Mouse (Mus musculus) telencephalon, adult 2 months (tissue): ENCODE measurements at regions not wholly inside any gene's neighbourhood (a gene's known extent, or its start where the extent isn't known, plus 50 kb on each side); places are given as distances from the start of the nearest gene placed in this dataset.

Source experiments
- DNase-seq: peaks from one replicate; pipeline ENCODE4 v3.0.0-alpha.2; 2011; ENCODE audit warnings: low read depth, low spot score

DNA sequence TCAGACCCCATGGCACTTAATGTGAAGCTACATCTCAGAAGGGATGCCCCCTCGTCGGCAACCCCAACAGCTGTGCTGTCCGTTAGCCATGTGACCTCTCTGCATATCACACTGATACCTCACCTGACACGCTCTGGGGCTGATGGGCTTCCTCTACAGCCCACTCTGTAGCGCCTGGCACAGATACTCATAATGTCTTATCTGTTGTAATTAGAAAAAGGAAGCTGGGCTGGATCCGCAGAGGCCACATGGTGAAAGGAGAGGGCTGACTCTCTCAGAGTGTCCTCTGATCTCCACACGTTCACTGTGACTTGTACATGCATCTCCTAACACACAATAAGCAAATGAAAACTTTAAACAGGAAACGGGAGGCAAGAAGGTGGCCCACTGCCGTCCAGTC, 126.5 kb upstream of the Meis1 start:
- DNase-seq, result no peak

DNA sequence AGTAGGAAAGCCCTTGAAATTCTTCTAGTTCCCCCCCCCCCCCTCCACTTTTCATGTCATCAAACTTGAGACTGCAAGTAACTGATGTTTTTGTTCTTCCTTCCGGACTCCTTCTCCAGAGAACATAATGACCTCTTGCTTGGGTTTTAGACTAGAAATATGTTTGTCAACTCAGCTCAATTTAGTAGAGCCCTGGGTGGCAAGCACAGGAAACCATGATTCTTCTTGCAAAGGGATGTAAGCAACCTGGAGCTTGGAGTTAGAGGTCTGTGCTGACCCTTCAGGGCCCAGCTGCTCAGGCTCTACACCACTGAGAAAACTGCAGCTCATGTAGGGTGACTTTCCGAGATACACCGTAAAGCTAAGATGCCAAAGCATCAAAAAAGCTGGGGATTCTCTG, 127.2 kb upstream of the Meis1 start:
- DNase-seq, result no peak

DNA sequence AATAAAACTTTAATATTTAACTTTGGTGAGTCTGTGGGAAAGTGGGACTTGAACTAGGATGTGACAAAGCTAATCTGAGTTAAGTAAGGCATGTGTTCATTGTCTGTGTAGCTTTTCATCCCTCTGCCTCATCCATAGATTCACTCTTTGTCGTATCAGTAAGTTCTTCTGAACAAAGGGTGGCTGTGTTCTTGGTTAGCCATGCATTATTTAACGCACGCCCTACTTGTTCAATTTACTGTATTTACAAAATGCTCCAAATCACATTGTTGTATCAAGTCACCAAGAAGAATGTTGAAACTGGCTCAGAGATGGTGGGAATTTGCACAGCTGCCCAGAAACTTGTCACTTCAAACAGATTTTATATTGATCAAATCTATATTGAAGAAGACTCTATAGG, 132.2 kb upstream of the Meis1 start:
- DNase-seq, result no peak

DNA sequence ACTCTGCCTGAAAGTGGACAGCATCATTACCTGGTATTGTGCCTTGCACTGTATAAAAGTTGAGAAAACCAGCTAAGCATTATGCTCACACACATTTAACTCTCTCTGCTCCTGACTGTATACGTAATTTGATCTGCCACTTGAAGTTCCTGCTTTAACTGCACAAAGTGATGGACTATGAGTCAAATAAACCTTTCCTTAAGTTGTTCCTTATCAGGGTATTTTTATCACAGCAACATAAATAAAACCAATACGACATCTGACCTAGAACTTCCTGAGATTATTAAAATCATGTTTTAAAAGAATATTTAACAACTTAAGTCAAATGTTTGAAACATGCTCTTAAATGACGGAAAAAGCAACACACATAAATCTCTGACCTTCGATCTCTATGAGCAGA, 134.9 kb upstream of the Meis1 start:
- no peak for DNase-seq

DNA sequence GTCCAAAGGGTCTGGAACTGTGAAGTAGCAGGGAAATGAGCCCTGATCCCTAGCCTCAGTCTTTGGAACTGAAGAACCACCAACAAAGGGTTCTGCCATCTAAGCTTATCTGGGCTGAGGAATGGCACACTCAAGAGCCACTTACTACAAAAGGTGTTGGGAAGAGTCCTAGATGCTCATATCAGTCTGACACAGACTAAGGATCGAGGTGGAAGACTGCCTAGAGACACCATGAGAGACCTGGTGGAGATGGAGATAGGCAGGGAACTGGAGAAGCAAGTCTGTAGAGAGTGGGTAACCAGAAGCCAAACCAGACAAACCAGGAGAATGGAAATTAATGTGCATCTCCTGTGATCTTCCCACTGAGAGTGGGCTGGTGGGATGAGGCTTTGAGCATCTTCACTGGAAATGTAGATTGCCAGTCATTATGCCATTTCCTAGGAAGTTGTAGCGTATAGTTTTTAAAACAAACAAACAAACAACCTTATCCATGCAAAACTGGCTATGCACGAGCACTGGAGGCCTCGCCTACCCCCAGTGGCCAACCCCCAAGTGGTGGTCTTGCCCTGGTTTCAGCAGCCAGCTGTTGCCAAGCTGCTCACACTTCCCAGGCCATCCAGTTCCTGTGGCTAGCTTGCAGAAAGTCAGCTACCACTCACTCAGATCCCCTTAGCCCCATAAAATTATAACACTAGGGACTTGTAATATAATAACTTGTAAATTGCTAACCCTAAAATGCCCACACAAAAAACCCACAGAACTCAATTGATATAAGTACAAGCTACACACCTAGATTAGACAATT, 136.2 kb upstream of the Meis1 start:
- DNase-seq, result no peak

DNA sequence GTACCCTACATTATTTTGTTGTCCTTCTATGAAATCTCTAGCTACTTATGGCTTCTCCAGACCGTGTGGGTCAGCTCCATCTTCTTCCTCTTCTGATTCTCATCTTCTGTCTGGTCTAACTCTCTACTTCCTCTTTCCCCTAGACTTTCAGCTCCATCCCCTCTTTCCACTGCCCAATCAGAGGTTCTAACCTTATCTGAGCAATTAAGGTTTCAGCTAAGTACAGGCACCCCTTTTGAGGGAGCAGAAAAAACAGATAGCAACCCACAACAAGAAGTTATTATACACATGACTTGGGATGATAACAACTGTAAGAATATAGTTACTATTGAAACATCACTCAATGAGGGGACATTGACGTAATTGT, 136.8 kb upstream of the Meis1 start:
- DNase-seq, result no peak

DNA sequence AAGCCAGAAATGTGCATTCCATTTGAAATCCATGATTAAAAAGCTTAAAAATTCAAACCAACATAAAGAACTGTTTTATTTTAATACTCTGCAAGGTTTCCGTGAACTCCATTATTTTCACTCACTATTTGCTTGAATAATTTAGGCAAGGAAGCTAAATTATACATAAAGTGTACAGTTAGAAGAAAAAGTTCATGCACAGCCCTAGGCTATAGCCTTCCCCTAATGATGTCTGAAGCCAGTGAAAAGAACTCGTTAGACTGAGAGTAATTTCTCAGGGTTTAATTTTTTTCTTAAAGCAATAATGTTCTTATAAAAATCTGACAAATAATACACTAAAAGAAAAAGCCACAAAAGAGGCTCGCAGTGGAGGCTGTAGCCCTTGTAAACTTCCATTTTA, 141.4 kb upstream of the Meis1 start:
- no peak for DNase-seq

DNA sequence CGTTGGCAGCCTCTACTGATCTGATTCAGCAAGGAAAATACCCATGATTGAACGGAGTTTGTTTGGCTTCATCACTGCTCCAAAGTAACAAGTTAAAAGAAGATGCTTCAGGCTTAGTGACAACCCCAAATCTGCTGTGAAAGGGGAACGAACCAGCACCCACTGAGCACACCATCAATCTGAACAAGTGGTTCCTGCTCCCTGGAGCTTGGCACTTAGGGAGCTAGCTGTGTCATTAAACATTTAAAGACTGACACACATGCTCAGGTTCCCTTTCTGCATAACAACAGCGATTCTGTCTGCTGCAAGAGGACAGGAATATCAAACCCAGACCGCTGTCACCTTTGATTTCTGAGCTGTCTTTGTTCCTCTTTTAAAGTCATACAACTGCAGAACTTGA, 141.9 kb upstream of the Meis1 start:
- no peak for DNase-seq

DNA sequence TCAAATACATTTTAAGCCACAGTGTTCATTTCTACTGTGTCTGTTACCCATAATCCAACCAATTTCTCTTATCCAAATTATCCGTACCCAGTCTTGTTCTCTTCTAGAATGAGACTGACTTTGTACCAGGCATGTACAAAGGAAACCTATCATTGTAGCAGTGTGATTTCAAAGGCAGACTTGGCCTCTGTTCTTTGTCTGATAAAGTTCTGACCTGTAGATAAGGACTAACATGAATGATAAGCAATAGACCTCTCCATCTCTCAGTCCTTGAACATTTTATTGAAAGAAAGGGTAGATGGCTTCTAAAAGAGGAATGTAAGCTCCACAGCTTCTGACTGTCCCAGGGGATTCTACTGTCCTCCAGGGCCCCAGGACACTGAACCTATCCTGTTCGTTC, 152.2 kb upstream of the Meis1 start:
- no peak for DNase-seq

DNA sequence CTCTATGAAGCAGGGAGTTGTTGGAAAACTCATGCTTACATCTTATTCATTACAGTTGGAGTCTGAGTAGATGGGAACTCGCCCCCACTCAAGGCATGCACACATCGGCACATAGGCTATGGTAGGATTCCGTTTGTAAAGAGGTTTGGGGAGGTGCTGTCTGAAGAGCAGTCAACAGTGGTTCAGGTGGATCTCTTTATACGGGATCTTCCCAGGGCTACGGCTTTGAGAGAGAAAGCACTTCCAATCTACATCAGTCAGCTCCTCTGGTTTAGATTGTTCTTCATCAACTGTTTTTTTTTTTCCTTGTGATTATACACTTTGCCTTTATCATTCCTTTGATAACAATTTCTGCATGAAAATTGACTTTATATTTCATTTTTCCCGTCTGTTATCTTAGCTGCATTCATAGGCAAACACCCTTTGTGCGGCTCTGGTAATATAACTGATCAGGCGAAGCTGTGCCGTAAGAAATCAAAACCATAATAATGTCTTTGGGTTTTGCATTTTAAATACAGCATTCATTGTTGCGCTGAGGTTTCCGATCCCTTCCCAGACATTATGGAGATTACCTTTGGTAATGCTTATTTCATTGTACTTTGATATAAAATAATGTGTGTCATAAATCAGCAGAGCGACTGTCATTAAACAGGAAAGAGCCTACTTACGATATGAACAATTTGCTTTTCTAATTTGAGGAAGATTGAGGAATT, 155.7 kb upstream of the Meis1 start:
- DNase-seq, result no peak

DNA sequence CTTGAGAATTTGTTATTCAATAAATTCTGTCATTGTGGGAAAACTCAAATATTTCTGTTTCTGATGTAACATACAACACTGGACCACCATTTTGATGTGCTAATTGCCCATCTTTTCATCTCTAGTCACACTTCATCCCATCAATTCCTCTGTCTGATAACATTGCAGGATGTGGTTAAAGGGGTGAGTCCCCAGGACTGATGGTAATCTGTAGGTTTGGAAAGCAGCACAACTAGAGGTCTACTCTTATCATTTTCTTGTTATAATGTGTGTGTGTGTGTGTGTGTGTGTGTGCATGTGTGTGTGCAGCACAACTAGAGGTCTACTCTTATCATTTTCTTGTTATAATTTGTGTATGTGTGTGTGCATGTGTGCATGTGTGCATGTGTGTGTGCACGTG, 160.5 kb upstream of the Meis1 start:
- DNase-seq, result no peak

DNA sequence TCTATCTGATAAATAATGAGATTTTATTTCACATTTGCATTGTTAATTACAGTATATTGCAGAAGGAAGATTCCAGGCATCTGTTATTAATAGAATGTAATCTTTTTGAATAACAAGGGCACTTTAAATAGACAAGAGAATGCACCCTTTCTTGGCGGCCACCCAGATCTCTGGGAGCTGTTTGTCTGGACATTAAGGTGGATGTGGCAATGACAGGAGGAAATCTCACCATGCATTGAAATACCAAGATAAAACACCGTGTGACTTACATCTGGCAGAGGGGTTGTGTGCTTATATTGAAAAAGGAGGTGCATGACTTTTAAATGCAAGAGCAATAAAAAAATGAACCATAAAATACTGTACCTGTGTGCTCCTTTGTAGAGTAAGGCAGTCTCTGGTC, 171.0 kb upstream of the Meis1 start:
- no peak for DNase-seq

DNA sequence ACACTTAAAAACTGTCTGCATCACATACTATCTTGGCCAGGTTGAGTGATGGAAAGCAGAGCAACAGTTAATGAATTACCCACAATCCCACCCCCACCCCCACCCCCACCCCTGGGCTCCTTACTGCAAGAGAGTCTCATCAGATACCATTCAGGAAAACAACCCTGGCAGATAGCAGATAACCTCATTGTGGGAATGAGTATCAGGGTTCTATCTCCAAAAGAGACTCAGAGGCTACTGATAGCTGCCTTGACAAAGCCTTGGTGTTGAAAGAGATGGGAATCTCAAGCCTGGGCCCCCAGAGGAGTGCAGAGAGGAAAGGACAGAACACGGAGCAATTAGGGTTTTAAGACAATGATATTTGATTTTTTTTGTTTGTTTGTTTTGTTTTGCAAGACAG, 175.7 kb upstream of the Meis1 start:
- no peak for DNase-seq

DNA sequence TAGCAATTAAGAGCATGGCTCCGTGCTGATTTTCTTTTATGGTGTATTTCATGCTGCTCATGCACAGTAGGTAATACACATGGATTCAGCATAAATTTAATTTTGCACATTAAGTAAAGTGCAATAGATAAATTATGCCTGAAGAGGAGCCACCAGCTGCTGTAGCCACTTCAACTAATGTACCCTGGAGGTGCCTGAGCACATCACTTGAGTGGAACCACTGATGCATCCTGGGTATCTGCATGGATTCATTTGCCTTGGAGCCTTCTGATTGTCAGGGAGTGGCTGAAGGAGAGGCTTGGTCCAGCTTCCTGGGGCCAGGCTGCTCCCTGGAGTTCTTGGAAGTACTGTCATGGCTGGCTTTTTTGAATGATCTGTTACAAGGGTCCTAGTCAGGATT, 179.0 kb upstream of the Meis1 start:
- DNase-seq, result no peak

DNA sequence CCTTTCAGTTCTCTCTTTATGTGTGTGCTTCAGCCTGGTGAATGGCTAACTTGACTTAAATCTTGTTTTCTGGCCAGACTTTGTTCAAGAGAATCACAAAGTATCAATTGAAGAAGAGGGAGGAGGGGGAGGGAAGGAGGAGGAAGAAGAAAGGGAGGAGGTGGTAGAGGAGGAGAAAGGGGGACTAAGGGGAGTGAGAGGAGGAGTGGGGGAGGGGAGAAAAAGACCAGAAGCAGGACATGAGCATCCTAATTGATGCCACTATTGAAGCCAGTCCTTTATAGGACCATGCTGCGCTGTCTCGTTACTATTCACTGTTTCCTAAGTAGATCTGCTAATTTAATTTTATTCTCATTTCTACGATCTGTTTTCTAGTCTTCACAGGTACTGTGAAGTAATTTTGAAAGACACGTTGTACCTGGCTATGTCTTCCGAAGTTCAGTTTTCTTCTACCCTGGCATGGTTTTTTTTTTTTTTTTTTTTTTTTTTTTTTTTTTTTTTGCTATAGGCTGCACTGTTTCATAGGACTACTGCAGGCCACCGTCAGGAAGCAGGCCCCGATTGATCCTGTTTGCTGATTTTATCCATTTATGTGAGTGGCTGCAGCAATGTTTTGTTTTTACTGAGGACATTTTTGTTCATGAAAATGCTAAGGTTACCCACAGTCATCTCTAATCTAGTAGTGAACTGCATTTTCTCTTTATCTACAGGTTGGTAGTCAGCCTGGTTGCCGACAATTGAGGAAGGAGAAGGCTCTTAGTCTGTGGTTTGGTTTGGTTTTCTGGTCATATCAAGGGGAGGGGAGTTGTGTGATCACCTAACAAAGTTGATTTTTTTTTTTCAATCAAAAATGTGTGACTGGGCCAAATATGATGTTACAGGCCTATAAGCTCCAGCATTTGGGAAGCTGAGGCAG, 184.1 kb upstream of the Meis1 start:
- DNase-seq, result no peak

DNA sequence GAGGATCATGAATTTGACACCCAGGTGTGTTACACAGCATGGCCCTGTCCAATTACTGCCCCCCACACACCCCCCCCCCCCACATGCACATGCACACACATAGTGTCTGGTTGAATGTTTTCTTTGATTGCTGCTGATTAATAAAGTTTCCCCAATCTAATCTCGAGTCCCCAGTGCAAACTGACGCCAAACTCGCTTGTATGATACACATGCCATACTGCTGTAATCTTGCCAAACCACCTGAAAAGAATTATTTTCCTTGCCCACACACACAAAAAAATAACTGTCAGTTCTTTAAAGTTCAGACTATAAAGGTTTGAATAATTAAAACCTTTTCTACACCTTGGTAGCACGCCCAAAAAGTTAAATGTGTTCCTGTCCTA, 184.7 kb upstream of the Meis1 start:
- no peak for DNase-seq

DNA sequence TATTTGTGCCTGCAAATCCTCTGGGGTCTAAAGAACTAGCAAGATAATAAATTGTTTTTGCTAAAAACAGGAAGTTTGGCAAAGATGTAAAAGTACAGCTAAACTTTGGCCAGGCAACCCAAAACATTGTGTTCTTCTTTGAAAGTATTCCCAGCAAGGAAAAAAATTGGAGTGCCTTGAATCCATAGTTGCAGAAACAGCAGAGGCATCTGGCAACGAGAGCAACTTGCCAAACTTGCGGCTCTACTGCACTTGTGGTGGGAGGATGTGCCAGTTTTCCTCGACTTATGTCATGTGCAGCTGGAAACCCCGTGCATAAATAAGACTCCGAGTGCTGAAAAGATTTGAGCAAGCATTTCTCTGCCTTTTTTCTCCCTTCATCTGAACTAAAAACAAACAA, 185.2 kb upstream of the Meis1 start:
- DNase-seq, result peak; percentile 74

DNA sequence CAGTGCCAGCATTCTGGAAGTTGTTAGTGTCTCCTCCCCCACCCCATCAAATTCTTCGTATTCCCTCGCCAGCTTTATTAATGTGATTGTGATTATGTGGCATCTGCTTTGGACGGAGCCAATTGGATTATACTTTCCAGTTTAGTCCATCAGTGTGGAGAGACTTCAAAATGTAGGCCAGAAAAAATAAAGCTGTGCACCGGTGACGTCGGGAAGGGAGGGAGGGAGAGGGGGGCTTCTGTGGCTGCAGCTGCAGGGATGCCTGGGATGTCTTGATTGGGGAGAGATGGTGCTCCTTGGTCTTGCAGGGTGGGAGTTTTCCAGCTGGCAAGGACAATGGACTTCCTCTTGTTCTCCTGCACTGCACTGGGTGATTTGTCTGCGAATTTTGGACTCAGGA, 185.7 kb upstream of the Meis1 start:
- DNase-seq, result no peak

DNA sequence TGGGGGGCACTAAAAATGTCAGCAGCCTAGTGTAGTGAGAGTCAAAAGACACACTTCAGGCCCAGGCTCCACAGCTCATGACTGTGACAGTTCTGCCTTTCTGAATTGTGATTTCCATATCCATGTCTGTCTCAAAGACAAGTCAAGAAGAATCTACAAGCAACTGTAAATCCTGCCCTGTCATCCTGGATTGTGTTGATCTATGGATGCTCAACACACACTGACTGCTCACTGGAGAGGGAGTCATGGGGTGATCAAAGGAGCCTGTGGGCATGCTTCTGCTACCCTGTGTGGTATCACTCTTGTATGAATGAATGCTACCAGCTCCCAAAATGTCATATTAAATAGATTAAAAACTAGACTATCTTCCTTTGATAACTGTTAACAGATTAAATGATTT, 186.4 kb upstream of the Meis1 start:
- no peak for DNase-seq

DNA sequence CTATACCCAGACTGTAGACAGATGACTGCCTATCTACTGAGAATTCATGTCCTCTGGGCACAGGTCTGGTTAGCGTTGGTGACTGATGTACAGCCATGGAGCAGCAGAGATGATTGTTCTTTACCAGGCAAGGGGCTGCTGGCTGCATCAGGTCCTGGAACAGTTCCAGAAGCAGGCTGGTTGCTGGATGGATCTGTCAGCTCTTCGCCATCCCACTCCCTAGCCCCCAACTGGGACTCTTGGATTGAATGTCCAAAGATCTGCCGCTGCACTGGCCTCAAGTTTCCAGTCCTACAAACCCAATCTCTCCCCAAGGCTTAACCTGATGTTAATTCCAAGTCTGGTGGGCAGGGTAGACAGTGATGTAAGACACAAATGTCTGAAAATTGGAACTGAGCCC, 200.7 kb upstream of the Meis1 start:
- DNase-seq, result no peak

DNA sequence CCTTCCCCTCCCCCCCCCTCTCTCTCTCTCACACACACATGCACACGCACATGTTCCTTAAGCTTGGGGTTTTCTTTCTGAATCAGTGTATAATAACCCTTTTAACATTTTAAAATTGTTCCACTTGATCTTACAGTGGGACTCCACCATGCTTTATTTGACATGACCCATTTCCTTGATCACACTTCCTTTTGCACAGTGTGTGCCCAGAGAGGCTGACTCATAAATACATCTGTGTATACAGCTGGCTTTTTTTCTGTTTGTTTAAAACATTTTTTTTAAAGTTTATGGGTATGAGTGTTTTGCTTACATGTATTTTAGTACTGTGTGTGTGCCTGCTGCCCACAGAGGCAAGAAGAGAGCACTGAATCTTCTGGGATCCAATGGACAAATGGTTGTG, 202.7 kb upstream of the Meis1 start:
- DNase-seq, result no peak

DNA sequence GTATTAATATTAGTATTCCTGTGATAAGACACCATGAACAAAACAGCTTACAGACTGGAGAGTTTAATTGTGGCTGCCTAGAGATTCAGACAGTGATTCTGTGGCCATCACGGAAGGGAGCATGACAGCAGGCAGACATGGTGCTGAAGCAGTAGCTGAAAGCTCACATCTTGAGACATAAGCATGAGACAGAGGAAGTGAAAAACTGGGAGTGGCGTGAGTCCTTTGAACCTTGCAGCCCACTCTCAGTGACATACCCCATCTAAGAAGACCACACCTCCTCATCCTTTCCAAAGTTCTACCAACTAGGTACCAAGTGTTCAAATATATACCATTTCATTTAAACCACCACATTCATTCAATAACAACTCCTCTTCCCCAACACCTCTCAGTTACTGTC, 208.0 kb upstream of the Meis1 start:
- DNase-seq, result no peak

DNA sequence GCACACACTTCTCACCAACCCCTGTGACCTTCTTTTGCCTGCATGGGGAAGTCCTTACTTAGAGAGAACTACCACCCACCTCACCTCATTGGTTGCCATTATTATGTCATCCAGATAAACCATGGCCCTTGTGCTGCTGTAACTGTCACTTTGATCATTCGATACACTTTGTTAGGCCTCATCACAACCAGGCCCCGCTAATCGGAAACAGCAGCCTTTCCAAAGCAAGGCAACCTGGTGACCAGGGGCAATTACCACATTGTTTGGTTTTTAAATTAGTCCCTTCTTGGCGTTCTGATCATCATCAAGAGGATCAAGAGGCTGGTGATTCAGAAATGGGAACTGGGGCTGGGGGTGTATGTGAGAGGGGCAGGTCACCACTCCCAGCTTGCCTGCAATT, 208.9 kb upstream of the Meis1 start:
- DNase-seq, result no peak
